Mouse (Mus musculus): Measurements from ENCODE around the gene Arpc4. TPM values are rescaled to one million over a fixed set of nuclear protein-coding genes. Genes with fewer than 3 reads are reported as not detected.
A peak's percentile ranks its signal among the peaks of the same experiment; 100 is the strongest.

Gene Arpc4
- total RNA-seq, 2 experiments from 2014 or later, result 245 to 295 TPM

DNA sequence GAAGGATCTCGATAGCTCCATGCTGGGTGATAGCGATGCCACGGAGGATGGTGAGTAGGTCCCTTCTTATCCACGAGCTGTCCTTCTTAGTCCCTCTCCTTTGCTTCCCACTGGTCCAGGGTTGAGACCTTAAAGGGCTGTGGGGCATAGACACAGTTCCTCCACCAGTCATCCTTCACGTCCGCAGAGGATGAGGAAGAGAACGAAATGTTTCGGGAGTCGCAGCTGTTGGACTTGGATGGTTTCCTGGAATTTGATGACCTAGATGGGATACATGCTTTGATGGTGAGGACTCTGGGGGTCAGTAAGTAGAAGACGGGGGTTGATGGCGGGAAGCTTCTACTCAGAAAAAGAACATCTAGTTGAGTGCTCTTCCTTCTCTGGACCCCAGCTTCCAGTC lies 16.9 kb downstream of the Arpc4 start:
- intact Hi-C loops (cut with DNase I), result no loop called here
- no peak for DNase-seq (ENCODE audit: low spot score in 2 of 2)

DNA sequence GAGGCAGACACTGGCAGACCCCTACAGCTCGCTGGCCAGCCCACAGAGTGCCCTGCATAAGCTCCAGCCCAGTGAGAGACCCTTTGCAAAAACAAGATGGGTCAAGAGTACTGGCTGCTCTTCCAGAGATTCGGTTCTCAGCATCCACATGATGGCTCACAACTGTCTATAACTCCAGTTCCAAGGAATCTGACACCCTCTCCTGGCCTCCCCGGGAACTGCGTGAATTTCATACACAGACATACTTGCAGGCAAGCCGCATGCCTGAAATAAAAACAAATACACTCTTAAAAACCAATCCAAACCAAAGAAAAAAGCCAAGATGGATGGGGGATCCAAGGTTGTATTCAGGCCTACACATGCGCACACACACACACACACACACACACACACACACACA lies 17.6 kb downstream of the Arpc4 start:
- intact Hi-C loops (cut with DNase I), result no loop called here
- DNase-seq (ENCODE audit: low spot score in 2 of 2), result no peak

DNA sequence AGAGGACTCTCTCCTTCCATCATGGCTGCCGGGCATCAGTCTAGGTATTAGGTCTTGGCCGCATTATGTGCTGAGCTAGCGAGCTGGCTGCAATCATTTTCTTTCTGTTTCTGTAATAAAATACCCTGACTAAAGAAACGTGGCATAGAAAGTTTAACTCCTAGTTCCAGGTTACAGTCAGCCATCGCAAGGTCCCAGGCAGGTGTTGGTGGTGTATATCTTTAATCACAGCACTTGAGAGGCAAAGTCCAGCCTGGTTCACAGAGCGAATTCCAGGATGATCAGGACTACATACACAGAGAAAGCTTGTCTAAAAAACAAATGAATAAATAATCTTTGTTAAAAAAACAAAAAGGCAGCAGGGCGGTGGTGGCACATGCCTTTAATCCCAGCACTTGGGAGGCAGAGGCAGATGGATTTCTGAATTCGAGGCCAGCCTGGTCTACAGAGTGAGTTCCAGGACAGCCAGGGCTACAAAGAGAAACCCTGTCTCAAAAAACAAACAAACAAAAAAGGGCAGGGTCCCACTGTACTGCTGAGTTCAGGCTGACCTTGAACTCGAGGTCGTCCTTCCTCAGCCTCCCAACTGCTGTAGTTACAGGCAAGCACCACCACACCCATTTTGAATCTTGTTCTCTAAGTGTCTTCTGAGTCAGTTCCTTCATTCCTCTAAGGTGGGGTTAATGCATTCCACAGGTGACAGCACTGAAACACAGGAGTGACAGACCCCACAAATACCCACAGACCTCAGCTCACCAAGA lies 18.5 kb downstream of the Arpc4 start:
- intact Hi-C loops (cut with DNase I), result no loop called here
- DNase-seq (ENCODE audit: low spot score in 2 of 2), result no peak

DNA sequence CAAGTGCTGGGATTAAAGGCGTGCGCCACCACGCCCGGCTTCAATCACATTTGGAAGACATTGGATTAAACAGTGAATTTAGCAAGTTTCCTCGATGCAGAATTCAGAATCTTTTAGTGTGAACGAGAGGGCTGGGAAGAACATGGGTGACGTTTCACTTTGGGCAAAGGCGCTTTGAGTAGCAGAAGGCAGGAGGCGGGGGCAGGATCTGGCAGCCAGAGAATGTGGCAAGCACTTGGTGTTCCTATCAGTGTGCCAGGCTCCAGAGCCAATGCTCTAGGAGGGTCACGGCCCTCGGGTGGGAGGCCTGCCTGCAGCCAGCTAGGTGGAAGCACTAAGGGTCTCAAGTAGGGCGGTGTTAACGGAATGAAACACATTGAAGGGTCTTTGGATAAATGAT lies 24.2 kb downstream of the Arpc4 start:
- DNase-seq (ENCODE audit: low spot score in 2 of 2), result peak in 1 of 2 experiments; percentile 43
- intact Hi-C loops (cut with DNase I), result no loop called here

DNA sequence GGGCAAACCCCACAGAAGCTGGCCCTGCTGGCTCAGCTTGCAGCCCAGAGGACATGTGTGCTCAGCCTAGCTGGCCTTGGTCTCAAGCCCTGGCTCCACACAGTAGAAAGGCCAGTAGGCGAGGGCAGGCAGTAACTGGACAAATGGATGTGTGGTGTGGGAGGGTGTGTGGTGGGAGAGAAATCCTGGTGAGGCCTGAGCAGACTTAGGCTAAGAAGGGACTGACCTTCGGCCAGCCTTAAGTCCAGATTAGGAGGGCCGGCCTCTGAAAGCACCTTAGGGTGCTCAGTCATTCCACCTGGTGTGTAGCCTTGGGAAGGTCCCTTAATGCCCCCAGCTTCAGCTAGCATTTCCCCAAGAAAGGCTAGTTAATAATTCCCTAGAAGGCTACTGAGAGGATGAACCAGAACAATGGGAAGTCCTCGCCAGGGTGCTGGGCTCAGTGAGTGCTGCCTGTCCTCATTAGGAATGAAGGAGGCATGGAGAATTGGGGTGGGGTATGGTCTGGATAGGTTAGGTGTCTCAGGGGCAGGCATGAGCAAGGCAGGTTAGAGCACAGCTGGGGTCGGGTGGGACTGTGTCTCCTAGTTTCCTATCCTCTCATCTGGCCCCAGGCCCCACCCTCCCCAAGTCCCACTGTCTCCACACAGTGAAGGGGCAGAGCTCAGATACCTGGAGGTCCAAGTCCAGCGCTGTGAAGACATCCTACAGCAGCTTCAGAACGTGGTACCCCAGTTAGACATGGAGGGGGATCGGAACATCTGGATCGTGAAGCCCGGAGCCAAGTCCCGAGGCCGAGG lies 26.9 kb downstream of the Arpc4 start:
- DNase-seq (ENCODE audit: low spot score in 2 of 2), result no peak
- intact Hi-C loops (cut with DNase I), result no loop called here

DNA sequence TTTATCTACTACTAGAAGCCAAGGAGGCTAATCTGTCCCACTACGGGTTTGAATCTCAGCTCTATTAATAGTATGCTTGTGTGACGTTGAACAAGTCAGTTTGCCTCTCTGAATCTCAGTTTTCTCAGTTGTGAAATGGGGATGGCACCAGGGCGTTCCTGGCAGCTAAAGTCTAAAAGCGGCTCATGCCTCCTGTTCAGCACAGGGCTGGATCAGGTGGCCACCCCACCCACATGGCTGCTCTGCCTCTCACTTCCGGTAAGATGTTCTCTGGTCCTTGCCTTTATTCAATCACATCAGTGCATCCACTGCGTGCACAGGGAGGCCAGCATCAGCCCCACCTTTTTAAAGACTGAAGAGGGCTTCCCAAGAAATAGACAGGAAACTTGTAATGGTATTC lies 27.6 kb downstream of the Arpc4 start:
- DNase-seq (ENCODE audit: low spot score in 2 of 2), result peak; percentile 62 to 73
- intact Hi-C loops (cut with DNase I), result no loop called here

DNA sequence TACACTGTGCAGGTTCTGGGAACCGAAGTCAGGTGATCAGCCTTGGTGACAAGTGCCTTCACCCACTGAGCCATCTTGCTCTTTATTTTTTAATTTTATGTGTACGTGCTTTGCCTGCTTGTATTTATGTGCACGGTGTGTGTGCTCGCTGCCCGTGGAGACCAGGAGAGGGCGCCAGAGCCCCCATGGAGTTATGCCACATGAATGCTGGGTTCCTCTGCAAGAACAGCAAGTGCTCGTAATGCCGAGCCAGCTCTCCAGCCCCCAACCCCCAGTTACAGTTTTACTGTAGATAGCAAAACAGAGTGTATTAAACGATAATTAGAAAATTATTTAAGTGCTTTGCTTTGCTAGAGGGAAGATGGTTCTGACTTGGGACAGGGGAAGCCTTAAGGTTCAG lies 28.8 kb downstream of the Arpc4 start:
- intact Hi-C loops (cut with DNase I), result no loop called here
- no peak for DNase-seq (ENCODE audit: low spot score in 2 of 2)

DNA sequence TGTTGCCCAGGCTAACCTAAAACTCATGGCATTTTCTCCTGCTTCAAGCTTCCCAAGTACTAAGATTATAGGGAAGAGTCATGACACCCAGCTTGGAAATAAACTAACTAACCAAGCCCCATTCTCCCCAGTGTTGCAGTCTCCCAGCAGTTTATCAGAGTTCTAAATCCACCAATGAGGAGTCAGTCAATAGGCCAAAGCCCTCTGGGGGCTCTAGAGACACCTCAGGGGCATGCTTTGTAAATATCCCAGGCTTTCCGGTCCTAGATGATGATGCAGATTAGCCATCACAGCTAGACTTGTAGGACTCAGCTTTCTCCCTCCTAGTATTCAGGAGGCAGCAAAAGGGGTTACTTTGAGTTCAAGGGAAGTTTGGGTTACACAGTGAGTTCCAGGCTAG lies 32.1 kb downstream of the Arpc4 start:
- DNase-seq (ENCODE audit: low spot score in 2 of 2), result no peak
- intact Hi-C loops (cut with DNase I), result no loop called here

DNA sequence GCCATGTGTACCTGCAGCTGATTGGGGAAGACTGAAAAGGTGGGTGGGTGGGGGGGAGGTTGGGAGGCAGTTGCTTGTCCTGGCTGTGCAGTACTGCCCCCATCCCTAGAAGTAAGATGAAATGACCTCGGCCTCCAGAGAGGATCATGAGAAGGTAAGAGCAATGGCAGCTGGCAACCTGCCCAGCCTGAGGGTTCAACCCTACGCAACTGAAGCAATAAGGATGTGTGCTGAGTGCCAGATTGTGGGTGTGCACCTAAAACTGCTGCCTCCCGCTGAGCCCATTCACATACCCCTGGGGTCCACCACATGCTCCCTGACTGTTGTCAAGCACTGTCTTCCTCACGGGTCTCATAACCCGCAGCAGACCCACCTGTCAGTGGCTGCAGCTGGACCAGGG lies 38.5 kb downstream of the Arpc4 start:
- intact Hi-C loops (cut with DNase I), result no loop called here
- no peak for DNase-seq (ENCODE audit: low spot score in 2 of 2)

DNA sequence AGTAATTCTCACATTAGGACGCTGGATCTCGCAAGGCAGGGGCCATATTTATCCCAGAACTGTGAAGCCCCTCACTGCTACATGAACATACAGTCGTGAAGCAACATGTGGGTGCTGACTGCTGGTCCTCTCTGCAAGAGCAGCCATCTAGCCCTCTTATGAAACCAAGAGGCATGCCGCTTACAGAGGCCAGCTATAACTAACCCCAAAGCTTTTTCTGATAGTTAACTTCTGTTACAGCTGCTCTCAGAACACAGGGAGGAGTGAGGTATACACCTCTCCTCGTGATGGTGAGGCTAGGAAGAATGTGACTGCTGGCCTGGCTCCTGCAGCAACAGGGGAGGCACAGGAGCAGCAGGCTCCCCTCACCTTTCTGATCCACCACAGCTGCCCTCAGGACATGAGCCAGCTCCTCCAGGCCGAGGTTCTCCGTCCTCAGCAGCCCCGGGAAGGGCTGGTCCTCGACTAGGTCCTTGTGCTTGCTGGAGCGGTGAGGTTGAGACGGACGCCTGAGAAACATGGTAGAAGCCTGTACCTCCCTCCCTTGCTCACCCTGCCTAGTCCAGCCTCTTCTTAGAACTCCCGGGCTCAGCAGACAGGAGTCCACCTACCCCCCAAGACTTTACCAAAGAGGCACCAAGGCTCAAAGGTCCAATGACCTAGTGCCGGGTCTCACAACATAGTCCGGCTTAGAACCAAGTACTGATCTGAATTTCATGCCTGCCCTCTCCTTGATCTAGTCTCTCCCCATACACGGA lies 40.7 kb downstream of the Arpc4 start:
- intact Hi-C loops (cut with DNase I), result no loop called here
- DNase-seq (ENCODE audit: low spot score in 2 of 2), result no peak

DNA sequence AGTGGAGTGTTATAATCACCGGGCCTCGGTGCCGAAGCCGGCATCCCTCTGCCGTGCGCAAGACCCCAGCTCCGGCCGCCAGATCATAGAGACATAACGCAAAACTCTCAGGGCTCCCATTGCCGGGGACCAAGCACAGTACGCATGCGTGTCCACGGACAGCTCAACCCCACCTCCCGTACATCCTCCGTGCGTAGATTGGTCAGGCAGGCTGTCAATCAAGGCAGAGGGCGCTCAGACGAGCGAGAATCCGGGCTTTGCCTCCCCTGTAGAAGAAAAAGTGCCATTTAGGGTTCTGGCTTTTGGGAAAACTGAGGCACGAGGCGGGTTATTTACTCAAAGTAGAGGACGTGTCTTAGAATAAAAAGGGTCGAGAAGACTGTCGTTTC lies 41.3 kb downstream of the Arpc4 start, which contains the start of gene Rpusd3:
Gene Rpusd3, minus strand, starts transcription at position 142 of the 389 bp plus-strand sequence.
- intact Hi-C loops (cut with DNase I), result no loop called here
- peak; percentile 96 to 98 for DNase-seq (ENCODE audit: low spot score in 2 of 2)

DNA sequence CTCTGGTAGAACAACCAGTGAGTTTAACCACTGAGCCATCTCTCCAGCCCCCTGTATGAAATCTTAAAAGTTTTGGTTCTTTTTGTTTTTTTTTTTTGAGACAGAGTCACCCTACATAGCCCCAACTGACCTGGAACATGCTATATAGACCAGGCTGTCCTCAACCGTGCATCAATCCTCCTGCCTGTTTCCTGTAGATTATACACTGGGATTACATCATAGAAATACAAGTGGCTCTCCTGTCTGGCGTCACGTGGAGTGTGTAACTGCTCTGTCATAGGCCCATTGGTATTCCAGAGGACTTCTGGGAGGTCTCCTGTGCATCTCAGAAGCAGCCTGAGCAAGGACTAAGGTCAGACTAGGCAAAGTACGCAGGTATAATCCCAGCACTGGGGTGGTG lies 45.1 kb downstream of the Arpc4 start:
- intact Hi-C loops (cut with DNase I), result loop anchor here (5.0 kb wide), 1 partner anchor 81 kb away; the partner anchor contains the start of gene Camk1
- DNase-seq (ENCODE audit: low spot score in 2 of 2), result no peak

DNA sequence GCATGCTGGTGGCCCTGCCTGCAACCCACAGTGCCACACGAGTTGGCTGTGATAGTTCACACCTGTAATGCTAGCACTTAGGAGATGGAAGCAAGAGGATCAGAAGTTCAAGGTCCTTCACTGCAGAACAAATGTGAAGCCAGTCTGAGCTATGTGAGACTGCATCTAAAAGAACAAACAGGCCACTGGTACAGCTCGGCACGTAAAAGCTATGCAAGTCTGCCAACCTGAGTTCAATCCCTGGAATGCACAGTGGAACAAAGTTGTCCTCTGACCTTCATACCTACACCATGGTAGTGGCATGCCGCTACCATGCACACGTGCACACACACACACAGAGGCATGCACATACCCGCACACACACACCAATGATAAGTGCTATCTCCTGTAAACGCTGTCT lies 46.3 kb downstream of the Arpc4 start:
- intact Hi-C loops (cut with DNase I), result loop anchor here (5.0 kb wide), 1 partner anchor 82 kb away; the partner anchor contains the start of gene Camk1
- no peak for DNase-seq (ENCODE audit: low spot score in 2 of 2)

DNA sequence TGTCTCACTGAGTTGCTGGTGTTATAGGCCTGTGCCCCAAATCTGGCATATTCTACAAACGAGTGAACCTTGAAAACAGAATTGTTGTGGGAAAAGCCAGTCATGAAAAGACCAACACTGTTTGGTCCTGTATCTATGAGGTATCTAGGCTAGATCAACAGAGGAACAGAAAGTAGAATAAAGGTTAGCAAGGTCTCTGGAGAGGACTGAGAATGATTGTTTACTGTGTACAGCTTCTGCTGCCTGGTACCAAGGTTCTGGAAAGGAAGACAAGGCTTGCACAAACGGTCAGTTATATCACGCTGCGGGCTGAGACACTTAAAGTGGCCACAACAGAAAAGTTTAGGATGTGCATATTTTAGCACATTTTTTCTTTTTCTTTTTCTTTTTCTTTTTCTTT lies 48.8 kb downstream of the Arpc4 start:
- intact Hi-C loops (cut with DNase I), result no loop called here
- no peak for DNase-seq (ENCODE audit: low spot score in 2 of 2)

DNA sequence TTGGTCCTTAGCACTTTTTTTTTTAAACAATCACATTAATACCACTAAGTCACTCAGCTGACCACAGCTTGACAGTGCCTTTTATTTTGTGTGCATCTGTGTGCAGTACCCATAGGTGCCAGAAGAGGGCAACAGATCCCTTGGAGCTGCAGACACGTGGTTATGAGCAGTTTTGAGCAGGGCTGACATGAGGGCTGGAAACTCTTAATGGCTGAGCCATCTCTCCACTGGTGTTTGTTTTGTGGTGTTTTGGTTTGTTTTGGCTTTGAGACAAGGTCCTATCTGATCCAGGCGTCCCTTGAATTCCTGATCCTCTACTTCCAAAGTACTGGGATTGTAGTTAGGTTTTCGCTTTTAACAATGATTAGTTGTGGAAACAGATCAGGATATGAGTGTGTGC lies 49.5 kb downstream of the Arpc4 start:
- DNase-seq (ENCODE audit: low spot score in 2 of 2), result no peak
- intact Hi-C loops (cut with DNase I), result no loop called here

DNA sequence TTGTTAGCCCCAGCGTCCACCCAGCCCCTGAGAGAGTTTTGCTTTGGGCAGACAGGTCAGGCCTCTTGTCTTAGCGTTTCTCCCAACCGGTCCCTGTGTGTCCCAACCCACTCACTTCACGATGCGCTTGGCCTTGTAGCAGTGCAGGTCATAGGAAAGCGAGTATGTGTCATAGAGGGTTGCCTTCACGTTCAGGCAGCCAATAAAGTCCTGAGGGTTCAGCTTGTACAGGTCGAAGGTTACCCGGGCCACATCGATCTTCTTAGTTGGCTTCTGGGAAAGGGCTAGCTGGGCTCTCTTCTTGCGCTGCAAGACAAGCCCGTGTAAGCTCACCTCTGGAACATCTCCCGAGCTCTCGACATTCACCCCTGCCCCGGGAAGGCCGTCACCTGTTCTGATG lies 50.1 kb downstream of the Arpc4 start:
- no peak for DNase-seq (ENCODE audit: low spot score in 2 of 2)
- intact Hi-C loops (cut with DNase I), result no loop called here

DNA sequence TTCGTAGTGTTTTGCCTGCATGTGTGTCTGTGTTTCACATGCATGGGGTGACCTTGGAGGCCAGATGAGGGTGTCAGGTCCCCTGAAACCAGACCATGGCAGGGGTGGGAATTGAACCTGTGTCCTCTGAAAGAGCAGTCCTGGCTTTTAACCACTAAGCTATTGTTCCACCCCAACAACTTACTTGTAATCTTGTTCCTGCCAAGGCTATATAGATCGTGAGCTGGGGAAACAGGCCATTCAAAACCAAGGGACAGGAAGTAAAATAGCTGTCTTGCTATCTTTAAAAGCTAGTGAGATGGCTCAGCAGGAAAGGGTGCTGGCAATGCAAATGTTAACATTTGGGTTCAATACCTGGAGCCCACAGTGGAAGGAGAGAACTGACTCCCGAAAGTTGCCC lies 52.0 kb downstream of the Arpc4 start:
- no peak for DNase-seq (ENCODE audit: low spot score in 2 of 2)
- intact Hi-C loops (cut with DNase I), result no loop called here

DNA sequence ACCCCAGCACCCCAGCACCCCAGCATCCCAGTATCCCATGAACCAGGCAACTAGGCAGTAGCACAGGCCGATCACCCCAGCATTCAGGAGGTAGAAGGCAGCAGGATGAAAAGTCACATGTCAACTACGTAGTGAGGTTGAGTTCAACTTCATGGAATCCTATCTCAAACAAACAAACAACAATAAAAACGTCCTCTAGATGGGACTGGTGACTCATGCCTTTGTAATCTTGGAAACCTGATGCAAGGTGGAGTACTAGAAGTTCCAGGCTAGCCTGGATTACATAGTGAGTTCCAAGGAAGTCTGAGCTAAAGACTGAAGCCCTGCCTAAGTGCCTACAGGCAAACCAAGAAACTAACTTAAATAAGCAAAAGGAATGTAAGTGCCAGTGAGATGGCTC lies 52.9 kb downstream of the Arpc4 start:
- intact Hi-C loops (cut with DNase I), result no loop called here
- no peak for DNase-seq (ENCODE audit: low spot score in 2 of 2)

DNA sequence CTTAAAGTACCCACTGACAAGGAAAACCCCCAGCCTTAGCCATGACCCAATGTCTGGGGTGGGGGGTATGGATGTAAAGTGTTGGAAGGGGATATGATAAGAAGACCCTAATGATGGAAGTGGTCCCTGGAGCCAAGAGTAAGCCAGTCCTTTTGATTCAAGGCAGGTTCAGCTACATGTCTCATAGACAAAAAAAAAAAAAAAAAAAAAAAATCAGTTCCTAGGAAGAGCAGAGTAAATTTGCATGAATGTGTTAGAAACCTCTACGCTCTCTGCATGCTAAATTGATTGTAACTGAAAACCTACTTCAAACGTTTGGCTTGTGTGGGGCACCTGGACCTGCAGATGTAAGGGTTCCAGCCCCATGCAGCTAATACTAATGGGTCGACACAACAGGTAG lies 53.9 kb downstream of the Arpc4 start:
- intact Hi-C loops (cut with DNase I), result no loop called here
- DNase-seq (ENCODE audit: low spot score in 2 of 2), result no peak

DNA sequence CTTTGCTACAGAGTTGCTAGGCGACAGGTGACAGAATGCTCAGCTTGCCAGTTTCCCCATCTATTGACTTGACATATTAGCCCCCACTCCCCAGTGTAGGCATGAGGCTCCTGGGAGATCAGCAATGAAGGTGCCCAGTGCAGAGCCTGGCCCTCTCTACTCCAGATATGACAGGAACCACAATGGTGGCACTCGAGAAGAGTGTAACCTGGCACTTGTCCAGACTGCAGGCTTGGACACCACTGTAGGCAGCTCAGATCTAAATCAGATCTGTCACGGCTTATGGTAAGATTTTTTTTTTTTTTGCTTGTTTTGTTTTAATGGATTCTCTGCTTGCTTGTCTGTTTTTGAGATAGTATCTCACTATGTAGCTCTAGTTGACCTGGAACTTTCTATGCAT lies 55.7 kb downstream of the Arpc4 start:
- no peak for DNase-seq (ENCODE audit: low spot score in 2 of 2)
- intact Hi-C loops (cut with DNase I), result no loop called here

Measured in left cerebral cortex, postnatal 36 days (tissue).